Comparison of ENCODE assay signal across 8 mouse cellular contexts in the genomic region with DNA sequence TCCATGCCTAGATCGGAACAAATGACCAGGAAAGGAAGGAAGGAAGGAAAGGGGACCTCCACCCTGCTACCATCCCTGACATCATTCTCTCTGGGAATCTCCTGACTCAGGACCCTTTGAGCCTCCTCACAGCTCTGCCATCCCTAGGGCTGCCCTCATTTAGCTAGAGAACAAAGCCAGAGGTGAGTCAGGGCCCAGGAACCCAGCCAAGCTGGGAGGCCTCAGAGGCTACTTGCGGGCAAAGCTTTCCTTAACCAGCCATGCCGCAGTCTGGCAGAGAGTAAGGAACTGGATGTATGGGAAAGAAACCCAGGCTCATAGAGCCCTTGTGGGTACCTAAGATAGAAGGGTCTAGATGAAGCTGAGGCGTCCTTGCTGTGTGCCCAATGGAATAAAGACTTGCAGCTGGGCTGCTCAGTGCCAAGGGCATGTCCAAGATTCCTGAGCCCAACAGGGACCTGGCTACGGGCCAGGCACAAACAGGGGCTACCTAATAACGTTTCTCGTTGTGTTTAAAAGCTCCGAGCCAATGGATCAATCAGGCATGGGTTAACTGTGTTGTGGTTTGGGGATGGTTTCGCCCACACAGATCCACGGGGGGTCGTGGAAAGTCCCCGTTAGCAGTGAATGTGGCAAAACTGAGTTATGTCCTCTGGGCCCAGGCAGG. TPM values are rescaled to one million over a fixed set of nuclear protein-coding genes. Genes with fewer than 3 reads are reported as not detected.
DNase-seq lines count a peak whose midpoint lies in the region; ATAC-seq lines count a peak whose summit lies in the region.
"Had no signal": no experiment of that assay in that cellular context is flagged by ENCODE, and none has a peak within 500 bp of the region (broad histone marks: within the 10 kb centered on the region; RNA-seq: fewer than 3 reads in every experiment).

No protein-coding gene starts in this region.

- 59% methylated on average over 12 of the region's 12 CpGs for WGBS in heart, embryonic 16.5 days

- H3K9me3 ChIP-seq in heart, embryonic 16.5 days (replicated peaks; ENCODE audit: control insufficient read depth, low read length), result no peaks in the 10 kb centered on the region

- peak overlapping the region; percentile 52 for H3K27ac ChIP-seq in heart, embryonic 16.5 days (ENCODE audit: low read length)

- H3K4me1 ChIP-seq in heart, embryonic 16.5 days (ENCODE audit: control insufficient read depth, insufficient read depth, low read length), result peaks cover 41% of the 10 kb centered on the region

- no peaks in the 10 kb centered on the region for H3K27me3 ChIP-seq in heart, embryonic 16.5 days (ENCODE audit: control insufficient read depth, insufficient read depth, low read length)

- H3K4me2 ChIP-seq in heart, embryonic 16.5 days (ENCODE audit: low read depth, low read length), result no peak overlapping the region
- H3K4me2 ChIP-seq: lung, embryonic 14.5 days had no signal

- no peak for ATAC-seq in heart, embryonic 16.5 days (replicated peaks; ENCODE audit: extremely low read depth, insufficient read depth, low FRiP score)

- no peak overlapping the region for H3K4me3 ChIP-seq in heart, embryonic 16.5 days (ENCODE audit: low read length)

- no peaks in the 10 kb centered on the region for H3K36me3 ChIP-seq in heart, embryonic 16.5 days (ENCODE audit: control insufficient read depth, insufficient read depth)

- peak overlapping the region; percentile 13; the same call in 1 of the 2 replicates for H3K9ac ChIP-seq in heart, embryonic 16.5 days (ENCODE audit: low read length)
- H3K9ac ChIP-seq: lung, embryonic 14.5 days had no signal

- DNase-seq in ovary, postnatal 36 days (ENCODE audit: low spot score), result peak; percentile 56
- no peak for DNase-seq in ovary, postnatal 10 days (ENCODE audit: low spot score)
- DNase-seq in brain, adult 2 months (ENCODE audit: low read depth, low spot score), result peak; percentile 66
- DNase-seq in lung, postnatal 25 days (ENCODE audit: low spot score), result peak; percentile 36
- no peak for DNase-seq in right cerebral cortex, adult 18-20 months
- no peak for DNase-seq in layer of hippocampus, adult 8-10 months (ENCODE audit: low spot score in 2 of 2)

RNA-seq across cellular contexts. Expression of a gene that starts 6.6 kb away (rescaled TPM):
- 16.0 and 26.4 TPM in 2 replicates for polyA plus RNA-seq in heart, embryonic 16.5 days (2015; fragmentation: Nextera tagmentation; extraction: Ambion mirVana)
- 10 to 100 TPM; 16.4 to 25.2 (median 21.2) TPM for total RNA-seq in layer of hippocampus, adult 8-10 months (2022)

RNA-seq across cellular contexts. Expression of a gene that starts 34.3 kb away (rescaled TPM):
- polyA plus RNA-seq in heart, embryonic 16.5 days (2015; fragmentation: Nextera tagmentation; extraction: Ambion mirVana), result 1.1 and 1.2 TPM in 2 replicates
- total RNA-seq in layer of hippocampus, adult 8-10 months (2022), result 10 to 100 TPM in 1 of 4 experiments, 1 to 10 TPM in 3; 7.8 to 14.1 (median 8.4) TPM

RNA-seq across cellular contexts. Expression of a gene that starts 37.7 kb away (rescaled TPM):
- 53.3 and 61.1 TPM in 2 replicates for polyA plus RNA-seq in heart, embryonic 16.5 days (2015; fragmentation: Nextera tagmentation; extraction: Ambion mirVana)
- total RNA-seq in layer of hippocampus, adult 8-10 months (2022), result 10 to 100 TPM; 24.3 to 30.8 (median 26.7) TPM

Comparison
In these comparisons a context has a peak if more than half of its experiments do, and no peak if none do; other contexts are left out.
1. DNase-seq: peak in ovary, postnatal 36 days (single experiment), brain, adult 2 months (single experiment) and lung, postnatal 25 days (single experiment); none in ovary, postnatal 10 days (single experiment), right cerebral cortex, adult 18-20 months (single experiment) and layer of hippocampus, adult 8-10 months (0 of 2).